Mouse (Mus musculus) skeletal muscle tissue, adult 2 months (tissue): ENCODE results near the gene Bckdhb.

Source experiments
- DNase-seq: peaks from one replicate; pipeline ENCODE4 v3.0.0-alpha.2; 2012; ENCODE audit warnings: low read depth, low spot score

Gene Bckdhb

GRCm38 (mm10) chr9:84103344-84103743 is 178.4 kb downstream of the Bckdhb start:
- DNase-seq, result no peak

GRCm38 (mm10) chr9:84106438-84106837 is 181.5 kb downstream of the Bckdhb start:
- no peak for DNase-seq

- DNase-seq, result no peak
Observed at GRCm38 (mm10) chr9:84107045-84107813, 182.3 kb downstream of the Bckdhb start.

- no peak for DNase-seq
Observed at GRCm38 (mm10) chr9:84108534-84108933, 183.6 kb downstream of the Bckdhb start.

- DNase-seq, result no peak
Observed at GRCm38 (mm10) chr9:84109777-84110478, 185.0 kb downstream of the Bckdhb start.

- no peak for DNase-seq
Observed at GRCm38 (mm10) chr9:84110616-84111015, 185.7 kb downstream of the Bckdhb start.

- DNase-seq, result no peak
Observed at GRCm38 (mm10) chr9:84112319-84112718, 187.4 kb downstream of the Bckdhb start.

- no peak for DNase-seq
Observed at GRCm38 (mm10) chr9:84112842-84113568, 188.1 kb downstream of the Bckdhb start.

GRCm38 (mm10) chr9:84114254-84114653 is 189.3 kb downstream of the Bckdhb start:
- no peak for DNase-seq

GRCm38 (mm10) chr9:84117337-84117736 is 192.4 kb downstream of the Bckdhb start:
- DNase-seq, result no peak

GRCm38 (mm10) chr9:84124996-84125395 is 200.1 kb downstream of the Bckdhb start:
- no peak for DNase-seq

- no peak for DNase-seq
Observed at GRCm38 (mm10) chr9:84130338-84130737, 205.4 kb downstream of the Bckdhb start.

- no peak for DNase-seq
Observed at GRCm38 (mm10) chr9:84135062-84135461, 210.1 kb downstream of the Bckdhb start.

GRCm38 (mm10) chr9:84137192-84137591 is 212.2 kb downstream of the Bckdhb start:
- DNase-seq, result no peak

GRCm38 (mm10) chr9:84148124-84148523 is 223.2 kb downstream of the Bckdhb start:
- no peak for DNase-seq
